Mouse (Mus musculus) lung, postnatal 14 days (tissue): ENCODE measurements around the gene Macrod2.

Source experiments
- DNase-seq: peaks from one replicate; pipeline ENCODE4 v3.0.0; 2021

The Macrod2 gene

GRCm38 (mm10) chr2:141522081-141522480 lies 1127.0 kb downstream of the Macrod2 start:
- DNase-seq = no peak

DNA sequence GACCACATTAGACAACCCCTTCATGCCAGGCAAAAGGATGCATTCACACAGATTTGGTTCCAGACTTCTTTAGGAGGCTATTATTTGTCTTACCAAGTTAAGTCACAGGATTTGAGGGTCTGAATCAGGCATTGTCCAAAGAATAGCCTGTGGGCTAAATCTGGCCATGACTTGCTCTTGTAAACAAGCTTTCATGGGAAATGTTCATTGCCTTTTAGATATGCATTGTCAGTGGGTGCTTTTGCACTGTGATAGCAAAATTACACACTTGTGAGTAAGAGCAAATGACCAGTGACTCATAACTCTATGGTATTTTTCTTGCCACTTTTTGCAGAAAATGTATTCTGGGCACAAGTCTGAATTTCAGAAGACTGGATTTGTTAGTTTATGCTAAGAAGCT lies 1150.8 kb downstream of the Macrod2 start:
- DNase-seq = no peak

DNA sequence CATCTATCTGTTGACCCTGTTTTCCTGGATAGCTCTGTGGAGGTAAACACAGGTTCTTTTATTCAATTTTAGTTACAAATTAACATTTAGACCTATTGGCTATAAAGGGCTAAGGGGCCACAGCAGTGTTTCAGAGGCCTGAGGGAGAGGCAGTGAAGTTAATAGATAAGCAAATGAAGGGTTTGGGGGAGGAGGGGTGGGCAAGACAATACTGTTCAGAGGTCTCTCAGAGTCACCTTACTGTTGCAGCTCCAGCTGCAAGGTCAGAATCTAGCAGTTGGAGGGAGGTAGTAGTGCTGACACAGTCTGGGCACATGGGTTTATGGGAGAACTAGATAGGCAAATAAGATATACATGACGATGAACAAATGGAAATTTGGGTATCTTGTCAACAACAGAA lies 1156.6 kb downstream of the Macrod2 start:
- no peak for DNase-seq

DNA sequence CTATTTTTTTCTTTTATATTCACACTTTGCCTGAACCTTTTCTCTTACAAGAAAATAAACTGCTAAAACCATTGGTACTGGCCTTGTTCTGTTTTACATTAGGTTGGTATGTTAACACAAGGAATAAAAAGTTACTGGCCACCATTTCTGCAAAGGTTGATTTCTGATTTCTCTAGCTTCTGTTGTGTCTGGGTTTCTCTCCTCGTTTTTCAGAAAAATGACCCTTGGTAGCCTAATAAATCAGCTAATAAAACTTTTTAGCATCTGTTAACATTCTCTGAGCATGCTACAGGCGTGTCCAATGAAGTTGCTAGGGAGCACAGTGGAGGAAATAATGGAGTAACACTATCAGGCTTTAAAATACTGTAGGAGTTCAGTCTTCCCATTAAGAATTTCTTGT lies 1161.6 kb downstream of the Macrod2 start:
- no peak for DNase-seq

DNA sequence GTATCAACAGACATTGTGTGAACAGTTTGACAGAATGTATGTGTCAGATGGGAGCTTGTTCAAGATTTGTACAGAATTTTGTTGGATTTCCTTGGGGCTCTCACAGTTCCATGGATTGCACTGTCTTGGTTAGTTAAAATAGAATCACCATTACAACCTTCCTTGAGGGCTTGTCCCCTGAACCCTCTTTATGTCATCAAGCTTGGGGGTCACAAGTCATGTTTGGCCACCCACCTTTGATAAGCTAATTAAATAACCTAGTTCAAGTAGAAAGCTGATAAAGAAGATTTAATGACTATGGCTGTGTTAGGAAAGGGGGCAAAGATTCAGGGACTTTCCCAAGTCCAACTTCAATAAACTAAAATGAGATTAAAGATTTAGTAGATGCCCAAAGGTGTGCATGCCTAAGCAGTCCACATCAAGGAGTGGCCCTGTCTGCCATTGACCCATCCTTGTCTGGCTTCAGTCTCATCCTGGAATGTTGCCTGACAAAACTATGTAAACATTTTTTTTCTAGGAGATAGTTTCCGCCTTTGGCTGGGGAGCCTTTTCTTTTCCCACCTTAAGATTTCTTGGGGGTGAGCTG lies 1163.2 kb downstream of the Macrod2 start:
- no peak for DNase-seq

GRCm38 (mm10) chr2:141565986-141566385 lies 1170.9 kb downstream of the Macrod2 start:
- DNase-seq = no peak

DNA sequence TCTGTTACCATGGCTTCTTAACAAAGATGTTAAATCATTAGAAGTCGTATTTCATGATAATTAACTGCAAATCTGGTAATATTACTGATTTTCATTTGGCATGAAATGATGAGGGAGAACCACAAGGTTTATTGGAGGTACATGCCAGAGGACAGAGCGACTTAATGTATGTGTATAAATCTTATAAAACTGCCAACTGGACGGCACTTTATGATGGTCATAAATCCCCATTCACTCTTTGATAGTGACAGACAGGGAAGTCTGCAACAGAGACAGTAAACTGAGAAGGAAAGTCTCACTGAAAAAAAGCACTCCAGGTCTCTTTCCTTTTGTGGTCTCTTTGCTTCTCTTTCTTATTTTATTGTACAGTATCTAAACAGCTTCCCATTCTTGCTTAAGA lies 1176.3 kb downstream of the Macrod2 start:
- DNase-seq = no peak

DNA sequence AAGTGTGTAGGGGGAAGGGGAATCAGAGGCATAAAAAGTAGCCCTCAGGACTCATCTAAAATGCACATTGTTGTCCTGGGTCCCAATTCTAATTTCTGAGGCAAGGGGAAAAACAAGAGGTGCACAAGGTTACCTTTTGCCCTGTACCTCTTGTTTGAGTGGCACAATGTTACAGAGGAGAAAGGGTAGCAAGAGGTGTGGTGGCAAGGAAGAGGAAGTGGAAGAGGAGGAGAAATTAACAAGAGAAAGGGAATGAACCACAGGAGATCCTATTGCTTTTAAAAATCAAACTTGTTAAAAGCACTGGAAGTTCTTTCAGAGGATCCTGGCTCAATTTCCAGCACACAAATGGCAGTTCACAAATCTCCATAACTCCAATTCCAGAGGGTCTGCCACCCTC lies 1183.1 kb downstream of the Macrod2 start:
- no peak for DNase-seq

- DNase-seq = no peak
Observed at GRCm38 (mm10) chr2:141582431-141582830, 1187.3 kb downstream of the Macrod2 start.

GRCm38 (mm10) chr2:141582933-141583332 lies 1187.8 kb downstream of the Macrod2 start:
- DNase-seq = no peak

- no peak for DNase-seq
Observed at GRCm38 (mm10) chr2:141587290-141587689, 1192.2 kb downstream of the Macrod2 start.

DNA sequence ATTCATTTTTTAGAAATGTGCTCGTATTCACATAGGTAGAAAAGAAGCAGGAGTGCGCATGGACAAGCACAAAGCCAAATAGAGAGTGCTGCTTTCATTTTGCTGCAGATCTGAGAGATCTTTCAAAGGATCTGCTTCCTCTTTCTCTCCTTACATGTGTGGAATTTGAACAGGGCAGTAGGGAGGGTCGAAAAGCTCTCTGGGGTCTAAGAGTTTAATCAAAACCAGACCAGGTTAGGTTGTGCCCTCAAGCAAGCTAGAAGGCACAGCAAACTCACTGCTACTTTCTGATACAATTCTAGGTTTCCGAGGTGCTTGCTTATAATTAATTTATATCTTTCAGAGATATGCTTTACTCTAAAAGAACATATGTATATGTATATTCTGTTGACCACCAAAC lies 1196.2 kb downstream of the Macrod2 start:
- no peak for DNase-seq

DNA sequence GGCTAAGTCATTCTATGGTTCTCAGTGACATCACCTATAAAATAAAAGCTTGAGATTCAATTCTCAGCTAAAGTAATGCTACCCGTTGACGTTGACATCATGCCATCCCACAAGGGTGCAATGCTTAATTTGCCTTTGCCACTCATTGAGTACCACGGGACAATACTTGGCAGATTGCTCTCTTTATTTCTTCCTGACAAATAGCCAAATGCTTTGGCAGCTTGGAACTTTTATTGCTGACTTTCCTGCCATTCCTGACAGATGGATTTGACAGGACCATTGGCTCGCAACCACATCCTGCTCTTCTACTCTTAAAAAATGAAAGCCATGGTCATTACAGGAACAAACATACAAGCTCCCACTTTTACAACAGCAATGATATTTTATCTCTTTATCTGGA lies 1199.7 kb downstream of the Macrod2 start:
- DNase-seq = no peak

GRCm38 (mm10) chr2:141617721-141618120 lies 1222.6 kb downstream of the Macrod2 start:
- no peak for DNase-seq

- no peak for DNase-seq
Observed at GRCm38 (mm10) chr2:141618257-141618656, 1223.1 kb downstream of the Macrod2 start.

GRCm38 (mm10) chr2:141664051-141664450 lies 1268.9 kb downstream of the Macrod2 start:
- no peak for DNase-seq

GRCm38 (mm10) chr2:141672814-141673213 lies 1277.7 kb downstream of the Macrod2 start:
- no peak for DNase-seq

DNA sequence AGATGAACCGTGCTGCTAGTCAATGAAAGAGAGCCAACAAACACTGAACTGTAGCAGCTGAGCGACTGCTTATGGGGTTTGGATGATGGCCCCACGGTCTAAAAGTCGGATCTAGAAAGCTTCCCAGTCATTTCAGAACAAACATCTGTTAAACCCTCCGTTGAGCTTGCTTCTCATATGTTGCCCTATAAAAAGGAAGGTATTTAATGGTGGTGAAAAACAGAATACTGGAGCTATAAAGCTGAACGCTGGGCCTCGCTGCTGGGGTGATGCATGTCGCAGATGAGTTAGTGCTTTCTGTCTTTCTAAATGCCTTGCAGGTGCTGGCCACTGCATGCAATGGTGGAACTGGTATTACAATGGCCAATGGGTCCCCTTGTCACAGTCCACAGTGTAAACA lies 1278.3 kb downstream of the Macrod2 start:
- DNase-seq = no peak

- no peak for DNase-seq
Observed at GRCm38 (mm10) chr2:141697541-141697940, 1302.4 kb downstream of the Macrod2 start.

GRCm38 (mm10) chr2:141698320-141698719 lies 1303.2 kb downstream of the Macrod2 start:
- no peak for DNase-seq

DNA sequence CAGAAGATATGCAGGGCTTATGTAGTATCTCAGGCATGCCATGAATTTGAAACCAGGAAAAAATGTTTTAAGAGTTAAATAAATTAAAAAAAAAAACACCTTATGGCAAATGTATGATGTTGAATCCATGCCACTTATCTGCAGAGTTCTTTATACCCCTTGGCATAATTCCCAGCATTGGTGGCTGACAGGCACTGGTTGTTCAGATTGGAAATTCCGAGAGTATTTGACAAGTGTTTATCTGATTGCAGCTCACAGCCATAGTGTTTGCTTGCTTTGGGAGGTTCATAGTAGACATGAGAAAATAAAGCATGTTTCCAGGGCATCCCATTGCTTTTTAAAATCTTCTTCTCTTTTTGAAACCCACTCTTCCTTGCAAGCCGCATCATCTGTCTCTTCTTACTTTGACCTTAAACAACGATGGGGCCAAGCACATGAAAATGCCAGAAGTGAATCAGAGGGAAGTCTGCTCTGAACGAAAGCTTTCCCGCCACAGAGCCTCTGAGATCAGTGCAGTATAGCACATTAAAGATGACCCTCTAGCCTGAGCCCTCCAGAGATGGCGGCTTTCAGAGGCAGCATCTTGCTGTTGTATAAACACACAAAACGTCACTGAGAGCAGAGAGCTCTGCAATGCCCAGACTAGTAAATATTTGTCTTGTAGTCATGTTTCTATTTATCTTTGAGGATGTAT lies 1305.8 kb downstream of the Macrod2 start:
- DNase-seq = no peak

- DNase-seq = no peak
Observed at GRCm38 (mm10) chr2:141711785-141712184, 1316.7 kb downstream of the Macrod2 start.

DNA sequence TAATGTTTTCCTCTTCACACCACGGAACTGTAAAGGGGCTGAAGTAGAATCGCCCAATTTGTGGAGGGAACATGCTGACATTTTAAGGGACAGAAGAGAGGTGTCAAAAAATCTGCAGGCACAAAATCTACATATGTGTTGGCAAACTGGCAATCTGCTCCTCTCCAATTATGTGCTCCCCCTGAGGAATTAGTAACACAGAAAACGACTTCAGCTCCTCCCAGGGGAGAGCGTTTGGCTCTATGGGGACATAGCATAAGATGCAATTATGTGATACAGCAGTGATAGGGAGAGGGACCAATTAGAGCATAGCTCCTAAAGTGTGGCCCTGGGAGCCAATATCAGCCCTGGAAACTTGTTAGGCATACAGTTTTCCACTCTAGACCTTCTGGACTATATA lies 1317.2 kb downstream of the Macrod2 start:
- DNase-seq = no peak

- no peak for DNase-seq
Observed at GRCm38 (mm10) chr2:141715061-141715460, 1320.0 kb downstream of the Macrod2 start.

DNA sequence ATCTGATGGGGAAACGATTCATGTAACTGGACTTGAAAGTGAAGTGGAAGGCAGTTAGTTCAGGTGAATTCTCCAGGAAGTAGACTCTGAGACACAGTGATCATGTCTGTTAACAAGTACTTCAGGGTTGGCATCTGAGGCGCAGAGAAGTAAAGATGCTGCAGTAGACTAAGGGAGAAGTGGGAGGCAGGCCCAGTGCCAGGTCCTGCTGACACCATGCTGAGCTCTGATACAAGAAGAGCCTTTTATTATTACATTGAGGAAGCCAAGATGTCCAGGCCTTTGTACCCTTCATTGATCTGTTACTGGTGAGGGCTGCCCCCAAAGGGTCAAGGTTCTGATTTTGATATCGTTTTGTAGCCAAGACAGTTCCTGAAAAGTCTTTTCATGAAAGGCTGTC lies 1327.4 kb downstream of the Macrod2 start:
- DNase-seq = no peak
